Mouse (Mus musculus): ENCODE measurements at regions not wholly inside any gene's neighbourhood (a gene's known extent, or its start where the extent isn't known, plus 50 kb on each side); places are given as distances from the start of the nearest gene placed in this dataset.

GRCm38 (mm10) chr19:13980988-13981630 is 67.8 kb downstream of the Olfr1505 start:
- DNase-seq (ENCODE audit: extremely low spot score in 1 of 2, low spot score in 1 of 2): peak in 1 of 2 experiments; percentile 88

DNA sequence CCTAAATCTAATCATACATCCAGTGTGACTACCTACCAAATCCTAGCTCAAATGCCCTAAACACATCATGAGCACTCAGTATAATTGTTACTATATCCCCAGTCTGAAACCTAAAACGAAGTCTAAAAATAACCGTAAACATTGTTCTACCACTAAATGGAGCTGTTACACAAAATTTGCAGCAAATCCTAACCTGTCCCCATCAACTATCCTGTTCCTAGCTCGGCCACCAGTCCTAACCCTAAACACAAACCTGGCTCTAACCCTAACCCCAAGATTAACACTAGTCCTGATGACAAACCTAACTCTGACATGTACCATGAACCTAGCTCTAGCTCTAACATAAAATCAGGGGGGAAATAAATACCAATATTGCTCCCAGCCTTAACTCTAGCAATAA is 69.5 kb downstream of the Olfr1505 start:
- DNase-seq (ENCODE audit: extremely low spot score in 1 of 2, low spot score in 1 of 2): peak in 1 of 2 experiments; percentile 6
